Mouse (Mus musculus): ENCODE data around the gene Arpp21. TPM values are rescaled to one million over a fixed set of nuclear protein-coding genes. Genes with fewer than 3 reads are reported as not detected.
A peak's percentile ranks its signal among the peaks of the same experiment; 100 is the strongest.

The Arpp21 gene
- total and polyA plus RNA-seq, 2 experiments from 2014 or later: 58.5 to 91.3 TPM

DNA sequence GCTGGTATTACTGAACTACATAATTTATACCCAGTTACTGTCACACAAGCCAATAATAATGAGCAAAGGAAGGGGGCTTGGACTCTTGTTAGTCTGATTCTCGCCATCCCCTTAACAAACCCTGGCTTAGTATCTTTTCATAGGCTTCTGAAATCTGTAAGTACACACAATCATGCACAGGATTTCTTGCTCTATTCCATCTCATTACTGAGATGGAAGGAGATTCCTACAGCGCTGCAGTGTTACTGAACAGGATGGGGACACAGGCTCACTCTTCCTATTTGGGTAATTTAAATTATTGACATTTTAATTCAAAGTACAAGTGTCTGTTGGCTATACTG is 132.9 kb downstream of the Arpp21 start:
- TF ChIP-seq CTCF (IDR thresholded peaks at IDR 0.05): no peak
- Histone ChIP-seq H3K4me2 (ENCODE audit: low read depth, low read length, poor library complexity, severe bottlenecking) (no peak overlapping the region), H3K4me3 (ENCODE audit: low read depth, low read length) (no peak overlapping the region), H3K36me3 (ENCODE audit: insufficient read depth, low read length) (no peaks in the 10 kb centered on the region), H3K4me1 (ENCODE audit: insufficient read depth, low read length) (no peaks in the 10 kb centered on the region), H3K9ac (replicated peaks; ENCODE audit: low read length, poor library complexity, severe bottlenecking) (no peak overlapping the region), H3K9me3 (ENCODE audit: low read length) (no peaks in the 10 kb centered on the region), H3K27me3 (ENCODE audit: insufficient read depth, low read length) (no peaks in the 10 kb centered on the region), H3K27ac (ENCODE audit: low read depth, low read length) (peak overlapping the region; percentile 44; the same call in 1 of the 2 replicates)
- DNase-seq (ENCODE audit: low spot score) (no peak), ATAC-seq (ENCODE audit: low FRiP score) (peak; percentile 52)
- 43% methylated on average over 2 of the region's 2 CpGs for WGBS

DNA sequence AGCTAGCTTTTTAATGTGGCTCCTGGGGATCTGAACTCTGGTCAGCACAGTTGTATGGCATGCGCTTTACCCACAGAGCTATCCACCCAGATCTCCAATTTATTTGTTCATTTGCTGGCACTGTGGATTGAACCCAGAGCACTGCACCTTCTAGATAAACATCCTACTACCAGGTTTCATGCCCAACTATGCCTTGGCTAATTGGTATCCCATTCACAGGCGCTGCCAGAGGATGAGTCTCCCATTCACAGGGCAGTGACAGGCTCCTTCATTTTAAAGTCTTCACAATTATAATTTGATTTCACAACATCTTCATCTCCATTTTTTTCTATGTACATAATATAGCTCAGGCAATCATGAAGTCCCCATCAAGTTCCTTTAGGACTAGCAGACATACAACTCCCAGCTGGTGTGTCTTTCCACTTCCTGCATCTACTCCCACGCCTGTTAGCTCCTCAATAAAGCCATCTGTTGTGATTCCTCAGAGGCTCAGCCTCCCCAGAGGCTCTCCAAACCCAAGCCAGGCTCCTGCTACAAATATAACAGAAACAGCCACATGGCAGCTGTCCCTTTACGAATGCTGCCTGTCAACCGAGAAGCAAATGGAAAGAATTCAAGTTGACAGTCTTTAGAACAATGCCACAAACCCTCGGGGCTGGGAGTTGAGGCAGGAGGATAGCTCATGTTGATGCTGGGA is 133.4 kb downstream of the Arpp21 start:
- TF ChIP-seq CTCF (IDR thresholded peaks at IDR 0.05): no peak
- no peaks in the 10 kb centered on the region for H3K27me3 ChIP-seq (ENCODE audit: insufficient read depth, low read length)
- no peaks in the 10 kb centered on the region for H3K9me3 ChIP-seq (ENCODE audit: low read length)
- H3K27ac ChIP-seq (ENCODE audit: low read depth, low read length): peak overlapping the region; percentile 44
- no peaks in the 10 kb centered on the region for H3K4me1 ChIP-seq (ENCODE audit: insufficient read depth, low read length)
- no peaks in the 10 kb centered on the region for H3K36me3 ChIP-seq (ENCODE audit: insufficient read depth, low read length)
- no peak overlapping the region for H3K9ac ChIP-seq (replicated peaks; ENCODE audit: low read length, poor library complexity, severe bottlenecking)
- DNase-seq (ENCODE audit: low spot score): peak; percentile 83
- WGBS: 27% methylated on average over 6 of the region's 6 CpGs
- ATAC-seq (ENCODE audit: low FRiP score): peak; percentile 56
- no peak overlapping the region for H3K4me2 ChIP-seq (ENCODE audit: low read depth, low read length, poor library complexity, severe bottlenecking)
- H3K4me3 ChIP-seq (ENCODE audit: low read depth, low read length): no peak overlapping the region

DNA sequence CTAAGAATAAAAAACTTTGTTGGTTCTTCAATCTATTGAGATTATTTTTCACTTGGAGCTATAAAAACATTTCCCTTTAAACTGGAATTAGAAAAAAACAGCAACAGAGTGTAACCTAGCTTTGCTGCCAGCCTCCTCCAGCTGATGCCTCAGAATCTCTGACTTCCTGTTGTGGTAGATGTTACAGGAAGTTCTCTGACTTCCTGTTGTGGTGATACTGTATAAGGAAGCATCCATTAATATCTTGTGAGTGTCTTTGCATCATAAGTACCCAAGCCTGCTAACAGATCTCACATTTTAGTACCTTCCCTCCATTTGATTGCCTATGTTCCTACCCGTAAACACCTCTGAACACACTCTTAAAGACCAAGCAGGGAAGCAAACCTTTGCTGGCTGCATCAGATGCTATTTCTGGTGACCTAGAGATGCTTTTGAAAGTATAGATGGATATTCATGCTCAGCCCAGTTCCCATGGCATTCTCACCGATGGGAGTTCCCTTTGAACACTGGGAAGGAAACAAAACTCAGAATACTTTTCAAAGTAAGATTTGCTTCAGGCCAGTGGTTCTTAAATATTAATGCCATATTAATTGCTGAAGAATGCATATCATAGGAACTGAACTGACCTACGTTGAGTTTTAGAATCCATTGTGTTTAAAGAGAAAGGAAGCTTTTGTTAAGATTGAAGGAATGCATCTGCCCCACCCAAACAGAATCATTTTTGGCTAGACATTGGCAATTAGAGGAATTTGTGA is 134.7 kb downstream of the Arpp21 start:
- ATAC-seq (ENCODE audit: low FRiP score) (no peak), DNase-seq (ENCODE audit: low spot score) (no peak)
- WGBS: 55% methylated on average over 3 of the region's 3 CpGs
- Histone ChIP-seq H3K9me3 (ENCODE audit: low read length) (no peaks in the 10 kb centered on the region), H3K4me3 (ENCODE audit: low read depth, low read length) (no peak overlapping the region), H3K27ac (ENCODE audit: low read depth, low read length) (no peak overlapping the region), H3K27me3 (ENCODE audit: insufficient read depth, low read length) (no peaks in the 10 kb centered on the region), H3K36me3 (ENCODE audit: insufficient read depth, low read length) (no peaks in the 10 kb centered on the region), H3K4me1 (ENCODE audit: insufficient read depth, low read length) (no peaks in the 10 kb centered on the region), H3K9ac (replicated peaks; ENCODE audit: low read length, poor library complexity, severe bottlenecking) (no peak overlapping the region), H3K4me2 (ENCODE audit: low read depth, low read length, poor library complexity, severe bottlenecking) (no peak overlapping the region)
- no peak for TF ChIP-seq CTCF (IDR thresholded peaks at IDR 0.05)

DNA sequence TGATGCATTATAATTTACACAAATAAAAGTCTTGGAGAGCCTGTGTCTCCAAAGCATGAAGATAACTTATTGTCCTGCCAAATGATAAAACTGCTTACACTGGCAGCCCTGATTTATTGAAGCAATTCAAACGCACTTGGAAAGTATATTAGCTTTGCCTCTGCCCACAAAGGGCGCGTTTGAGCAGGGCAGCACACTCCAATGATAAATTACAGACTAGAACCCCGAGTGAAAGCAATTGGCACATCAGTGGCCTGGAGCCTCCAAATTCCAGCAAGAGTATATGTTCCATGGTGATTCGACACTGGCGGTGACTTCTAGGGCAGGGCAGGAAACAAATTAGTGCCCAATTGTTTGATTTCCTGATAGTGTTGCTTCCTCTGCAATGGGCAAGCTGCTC is 137.5 kb downstream of the Arpp21 start:
- H3K27ac ChIP-seq (ENCODE audit: low read depth, low read length): no peak overlapping the region
- ATAC-seq (ENCODE audit: low FRiP score): no peak
- 74% methylated on average over 6 of the region's 6 CpGs for WGBS

DNA sequence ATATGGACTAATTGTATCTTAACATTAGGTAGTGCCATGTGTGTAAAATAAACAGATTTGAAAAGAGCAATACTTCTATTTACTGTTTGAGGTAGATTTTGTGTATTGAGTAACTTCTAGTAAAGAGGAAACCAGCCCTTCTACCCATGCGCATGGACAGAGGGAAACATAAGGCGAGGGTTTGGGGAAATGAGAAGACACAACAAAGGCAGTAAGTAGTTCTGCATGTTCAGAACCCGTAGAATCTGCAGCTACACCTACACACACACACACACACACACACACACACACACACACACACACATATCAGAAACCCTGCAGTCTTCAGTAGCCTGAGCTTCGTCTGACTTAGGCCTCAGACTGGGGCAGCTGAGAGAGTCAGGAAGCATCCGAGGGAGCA is 140.0 kb downstream of the Arpp21 start:
- no peaks in the 10 kb centered on the region for H3K36me3 ChIP-seq (ENCODE audit: insufficient read depth, low read length)
- 84% methylated on average over 5 of the region's 5 CpGs for WGBS
- no peaks in the 10 kb centered on the region for H3K27me3 ChIP-seq (ENCODE audit: insufficient read depth, low read length)
- ATAC-seq (ENCODE audit: low FRiP score) (no peak), DNase-seq (ENCODE audit: low spot score) (no peak)
- no peaks in the 10 kb centered on the region for H3K4me1 ChIP-seq (ENCODE audit: insufficient read depth, low read length)
- no peak overlapping the region for H3K9ac ChIP-seq (replicated peaks; ENCODE audit: low read length, poor library complexity, severe bottlenecking)
- no peak overlapping the region for H3K4me3 ChIP-seq (ENCODE audit: low read depth, low read length)
- no peak for TF ChIP-seq CTCF (IDR thresholded peaks at IDR 0.05)
- no peak overlapping the region for H3K27ac ChIP-seq (ENCODE audit: low read depth, low read length)
- H3K4me2 ChIP-seq (ENCODE audit: low read depth, low read length, poor library complexity, severe bottlenecking): no peak overlapping the region
- no peaks in the 10 kb centered on the region for H3K9me3 ChIP-seq (ENCODE audit: low read length)

More for the DNA sequence above, 137.5 kb downstream of the Arpp21 start:
- no peak for TF ChIP-seq CTCF (IDR thresholded peaks at IDR 0.05)
- H3K4me1 ChIP-seq (ENCODE audit: insufficient read depth, low read length): no peaks in the 10 kb centered on the region
- H3K36me3 ChIP-seq (ENCODE audit: insufficient read depth, low read length): no peaks in the 10 kb centered on the region
- no peak overlapping the region for H3K4me2 ChIP-seq (ENCODE audit: low read depth, low read length, poor library complexity, severe bottlenecking)
- H3K9me3 ChIP-seq (ENCODE audit: low read length): no peaks in the 10 kb centered on the region
- DNase-seq (ENCODE audit: low spot score): no peak
- H3K4me3 ChIP-seq (ENCODE audit: low read depth, low read length): no peak overlapping the region
- no peaks in the 10 kb centered on the region for H3K27me3 ChIP-seq (ENCODE audit: insufficient read depth, low read length)
- H3K9ac ChIP-seq (replicated peaks; ENCODE audit: low read length, poor library complexity, severe bottlenecking): no peak overlapping the region

DNA sequence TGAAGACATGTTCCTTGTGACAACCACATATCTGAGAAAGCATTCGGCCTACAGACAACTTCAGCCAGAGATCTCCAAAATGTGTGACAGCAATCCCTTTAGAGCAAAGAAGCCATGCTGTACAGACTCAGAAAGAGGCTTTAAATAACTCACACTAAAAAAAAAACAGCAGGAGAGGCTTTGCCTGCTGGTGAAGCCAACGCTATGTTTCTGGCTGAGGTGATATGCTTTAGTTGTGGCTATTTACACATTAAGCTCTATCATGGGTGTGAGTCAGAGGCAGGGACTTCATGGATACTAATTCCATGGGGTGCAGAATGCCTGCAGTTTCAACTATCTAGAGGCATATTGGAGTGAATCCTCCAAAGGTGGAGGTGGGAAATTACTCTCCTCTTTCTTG is 140.5 kb downstream of the Arpp21 start:
- no peak overlapping the region for H3K9ac ChIP-seq (replicated peaks; ENCODE audit: low read length, poor library complexity, severe bottlenecking)
- no peak for TF ChIP-seq CTCF (IDR thresholded peaks at IDR 0.05)
- no peak for ATAC-seq (ENCODE audit: low FRiP score)
- H3K36me3 ChIP-seq (ENCODE audit: insufficient read depth, low read length): no peaks in the 10 kb centered on the region
- H3K4me1 ChIP-seq (ENCODE audit: insufficient read depth, low read length): no peaks in the 10 kb centered on the region
- H3K27ac ChIP-seq (ENCODE audit: low read depth, low read length): no peak overlapping the region
- no peak overlapping the region for H3K4me2 ChIP-seq (ENCODE audit: low read depth, low read length, poor library complexity, severe bottlenecking)
- no peak overlapping the region for H3K4me3 ChIP-seq (ENCODE audit: low read depth, low read length)
- no peak for DNase-seq (ENCODE audit: low spot score)
- 54% methylated on average over 2 of the region's 2 CpGs for WGBS
- no peaks in the 10 kb centered on the region for H3K27me3 ChIP-seq (ENCODE audit: insufficient read depth, low read length)
- no peaks in the 10 kb centered on the region for H3K9me3 ChIP-seq (ENCODE audit: low read length)
